Mouse (Mus musculus) CD8-positive naive resting alpha-beta T cell, adult 2 months (primary cell): Measurements from ENCODE around the gene Edc3.

Experiments used
- DNase-seq, 2 experiments: peaks; one replicate each; pipeline ENCODE4 v3.0.0; 2022; ENCODE audit warnings: low read depth in 2 of 2, low spot score in 2 of 2

Gene Edc3

GRCm38 (mm10) chr9:57708068-57708719 is at the start of gene Edc3:
TSS of gene Edc3 (plus strand) at chr9:57708540.
- peak; percentile 78 to 90 for DNase-seq

- DNase-seq, result no peak
Measured at GRCm38 (mm10) chr9:57658970-57659369, 49.4 kb upstream of the Edc3 start.

- DNase-seq, result peak; percentile 53 to 64
Measured at GRCm38 (mm10) chr9:57659774-57660173, 48.6 kb upstream of the Edc3 start.

GRCm38 (mm10) chr9:57660501-57660900 is 47.8 kb upstream of the Edc3 start:
- DNase-seq, result no peak

- no peak for DNase-seq
Measured at GRCm38 (mm10) chr9:57661552-57661951, 46.8 kb upstream of the Edc3 start.

- DNase-seq, result no peak
Measured at GRCm38 (mm10) chr9:57664616-57665015, 43.7 kb upstream of the Edc3 start.

GRCm38 (mm10) chr9:57666536-57666935 is 41.8 kb upstream of the Edc3 start:
- no peak for DNase-seq

- no peak for DNase-seq
Measured at GRCm38 (mm10) chr9:57667136-57667535, 41.2 kb upstream of the Edc3 start.

GRCm38 (mm10) chr9:57667817-57668216 is 40.5 kb upstream of the Edc3 start:
- no peak for DNase-seq

GRCm38 (mm10) chr9:57668277-57668676 is 40.1 kb upstream of the Edc3 start:
- DNase-seq, result no peak

GRCm38 (mm10) chr9:57669566-57669965 is 38.8 kb upstream of the Edc3 start:
- DNase-seq, result no peak

- no peak for DNase-seq
Measured at GRCm38 (mm10) chr9:57671037-57671436, 37.3 kb upstream of the Edc3 start.

- no peak for DNase-seq
Measured at GRCm38 (mm10) chr9:57671500-57671899, 36.8 kb upstream of the Edc3 start.

- no peak for DNase-seq
Measured at GRCm38 (mm10) chr9:57681411-57681810, 26.9 kb upstream of the Edc3 start.

- no peak for DNase-seq
Measured at GRCm38 (mm10) chr9:57683520-57683919, 24.8 kb upstream of the Edc3 start, which contains the start of gene Cyp1a2. TSS of gene Cyp1a2 (minus strand) at chr9:57683703.

GRCm38 (mm10) chr9:57686011-57686410 is 22.3 kb upstream of the Edc3 start:
- DNase-seq, result no peak

GRCm38 (mm10) chr9:57687751-57688150 is 20.6 kb upstream of the Edc3 start, which contains the start of gene Cyp1a1:
TSS of gene Cyp1a1 (plus strand) at chr9:57687928.
- DNase-seq, result no peak

GRCm38 (mm10) chr9:57688158-57688557 is 20.2 kb upstream of the Edc3 start:
- peak in 1 of 2 experiments; percentile 8 for DNase-seq

- DNase-seq, result no peak
Measured at GRCm38 (mm10) chr9:57688606-57689005, 19.7 kb upstream of the Edc3 start.

- DNase-seq, result no peak
Measured at GRCm38 (mm10) chr9:57694108-57694507, 14.2 kb upstream of the Edc3 start.

GRCm38 (mm10) chr9:57696380-57697285 is 11.7 kb upstream of the Edc3 start:
- peak; percentile 2 to 6 for DNase-seq

GRCm38 (mm10) chr9:57697380-57697779 is 11.0 kb upstream of the Edc3 start:
- DNase-seq, result no peak
